Mouse (Mus musculus) CH12.LX (cell line): ENCODE results near the gene Tbx3. TPM values are rescaled to one million over a fixed set of nuclear protein-coding genes. Genes with fewer than 3 reads are reported as not detected.

ENCODE experiments used
- DNase-seq: peaks from one replicate; pipeline ENCODE4 v3.0.0-alpha.2; 2013; ENCODE audit errors: extremely low read depth
- H3K27ac ChIP-seq: 2 replicates; pipeline ENCODE4 v1.5.1; 2012; ENCODE audit warnings: low read depth, mild to moderate bottlenecking, control low read depth, moderate library complexity; ENCODE audit not compliant: insufficient read depth
- H3K27me3 ChIP-seq: replicated peaks from 2 replicates; pipeline ENCODE3; 2012; ENCODE audit warnings: inconsistent platforms
- H3K36me3 ChIP-seq, 2 experiments: replicated peaks in 1 of 2; 2 replicates each; pipeline versions ENCODE3 to v1.6.1; 2012; ENCODE audit warnings: inconsistent platforms in 1 of 2, low read length in 1 of 2, mild to moderate bottlenecking in 1 of 2, mixed read lengths in 1 of 2, moderate library complexity in 1 of 2; ENCODE audit not compliant: control insufficient read depth in 1 of 2, insufficient read depth in 1 of 2
- H3K4me1 ChIP-seq, 2 experiments: 2 replicates each; pipeline ENCODE4 v1.6.1; 2012; ENCODE audit warnings: inconsistent platforms in 1 of 2, moderate library complexity in 1 of 2; ENCODE audit not compliant: insufficient read depth in 2 of 2, control insufficient read depth in 1 of 2
- H3K4me2 ChIP-seq: 2 replicates; pipeline ENCODE4 v1.6.1; 2012; ENCODE audit warnings: low read depth, mild to moderate bottlenecking, control low read depth; ENCODE audit not compliant: poor library complexity, insufficient read depth, severe bottlenecking
- H3K4me3 ChIP-seq, 3 experiments: fragments of 150-350 bp in 1 of 3; sonication (generic) in 1 of 3; replicated peaks in 1 of 3; 2 replicates each; pipeline versions ENCODE3 to v1.5.1; 2011 to 2012; ENCODE audit warnings: low read depth in 2 of 3, low read length in 2 of 3, mild to moderate bottlenecking in 2 of 3, moderate library complexity in 2 of 3, control low read depth in 1 of 3, improper control_type of control experiment in 1 of 3, inconsistent platforms in 1 of 3, mixed read lengths in 1 of 3; ENCODE audit not compliant: poor library complexity in 1 of 3
- H3K79me2 ChIP-seq: replicated peaks from 2 replicates; pipeline ENCODE4 v1.6.1; 2012; ENCODE audit warnings: mild to moderate bottlenecking, moderate library complexity; ENCODE audit not compliant: control insufficient read depth, poor library complexity, insufficient read depth, severe bottlenecking; ENCODE audit errors: extremely low read depth
- H3K9ac ChIP-seq: 2 replicates; pipeline ENCODE4 v1.6.1; 2012; ENCODE audit warnings: low read depth, mild to moderate bottlenecking, control low read depth, moderate library complexity; ENCODE audit not compliant: insufficient read depth
- H3K9me3 ChIP-seq: replicated peaks from 2 replicates; pipeline ENCODE3; 2012; ENCODE audit warnings: low read length, inconsistent platforms, mixed read lengths
- BHLHE40 ChIP-seq: IDR thresholded peaks from 2 replicates; pipeline ENCODE4 v1.6.1; 2011; ENCODE audit warnings: mild to moderate bottlenecking, low read depth, low read length, improper control_type of control experiment
- CHD2 ChIP-seq: IDR thresholded peaks from 2 replicates; pipeline ENCODE4 v1.6.1; 2011; ENCODE audit warnings: low read length, improper control_type of control experiment
- ELF1 ChIP-seq: IDR thresholded peaks from 2 replicates; pipeline ENCODE4 v1.6.1; 2014; ENCODE audit warnings: low read depth, mild to moderate bottlenecking, inconsistent platforms, low read length, improper control_type of control experiment
- ETS1 ChIP-seq: conservative IDR thresholded peaks from 2 replicates; pipeline ENCODE4 v1.6.1; 2012; ENCODE audit warnings: low read depth, mild to moderate bottlenecking, inconsistent platforms, low read length, improper control_type of control experiment, moderate library complexity
- GABPA ChIP-seq: IDR thresholded peaks from 2 replicates; pipeline ENCODE4 v1.6.1; 2012; ENCODE audit warnings: low read depth, low read length, improper control_type of control experiment, inconsistent platforms; ENCODE audit not compliant: insufficient replicate concordance
- HCFC1 ChIP-seq: IDR thresholded peaks from 2 replicates; pipeline ENCODE4 v1.6.1; 2012; ENCODE audit warnings: low read depth, mild to moderate bottlenecking, inconsistent platforms, low read length, improper control_type of control experiment
- IRF4 ChIP-seq: IDR thresholded peaks from 2 replicates; pipeline ENCODE4 v1.6.1; 2014; ENCODE audit warnings: low read depth, mild to moderate bottlenecking, inconsistent platforms, low read length, improper control_type of control experiment
- JUN ChIP-seq: IDR thresholded peaks from 2 replicates; pipeline ENCODE4 v1.6.1; 2011; ENCODE audit warnings: low read depth, mild to moderate bottlenecking, low read length, improper control_type of control experiment, moderate library complexity; ENCODE audit not compliant: insufficient read depth
- JUND ChIP-seq: conservative IDR thresholded peaks from 2 replicates; pipeline ENCODE4 v1.6.1; 2011; ENCODE audit warnings: low read depth, low read length, improper control_type of control experiment
- MAFK ChIP-seq: IDR thresholded peaks from 2 replicates; pipeline ENCODE4 v1.6.1; 2011; ENCODE audit warnings: low read length, improper control_type of control experiment; ENCODE audit not compliant: insufficient replicate concordance
- MAX ChIP-seq: IDR thresholded peaks from 2 replicates; pipeline ENCODE4 v1.6.1; 2011; ENCODE audit warnings: low read length, improper control_type of control experiment
- NELFE ChIP-seq: IDR thresholded peaks from 2 replicates; pipeline ENCODE4 v1.6.1; 2011; ENCODE audit warnings: low read depth, low read length, improper control_type of control experiment
- NRF1 ChIP-seq: IDR thresholded peaks from 2 replicates; pipeline ENCODE4 v1.6.1; 2014; ENCODE audit warnings: low read depth, mild to moderate bottlenecking, inconsistent platforms, low read length, improper control_type of control experiment, moderate library complexity
- SIN3A ChIP-seq: IDR thresholded peaks from 2 replicates; pipeline ENCODE4 v1.6.1; 2012; ENCODE audit warnings: low read length, improper control_type of control experiment, inconsistent platforms
- SMC3 ChIP-seq: IDR thresholded peaks from 2 replicates; pipeline ENCODE4 v1.6.1; 2011; ENCODE audit warnings: low read depth, low read length, improper control_type of control experiment
- TBP ChIP-seq: conservative IDR thresholded peaks from 2 replicates; pipeline ENCODE4 v1.6.1; 2011; ENCODE audit warnings: low read depth, low read length, improper control_type of control experiment
- TCF12 ChIP-seq: IDR thresholded peaks from 2 replicates; pipeline ENCODE4 v1.6.1; 2014; ENCODE audit warnings: low read depth, mild to moderate bottlenecking, inconsistent platforms, low read length, improper control_type of control experiment
- USF1 ChIP-seq: IDR thresholded peaks from 2 replicates; pipeline ENCODE4 v1.6.1; 2014; ENCODE audit warnings: low read depth, mild to moderate bottlenecking, inconsistent platforms, low read length, improper control_type of control experiment
- ZMIZ1 ChIP-seq: IDR thresholded peaks from 2 replicates; pipeline ENCODE4 v1.6.1; 2012; ENCODE audit warnings: low read depth, mild to moderate bottlenecking, inconsistent platforms, low read length, improper control_type of control experiment
- dilution Hi-C: fragments of 300-500 bp; cut with MboI; formaldehyde crosslinking; loops from 2 replicates; pipeline ENCODE4 v1.14.3; 2020; ENCODE audit warnings: low sequenced_read_pairs; ENCODE audit not compliant: extremely low pct_unique_long_range_greater_than_20kb, extremely low pct_ligation_motif_present
- in situ Hi-C: fragments of 300-500 bp; cut with MboI; formaldehyde crosslinking; loops from 3 replicates; pipeline ENCODE4 v1.14.3; 2019; ENCODE audit warnings: low sequenced_read_pairs, low pct_ligation_motif_present, low pct_unique_long_range_greater_than_20kb, mixed read lengths
- polyA plus RNA-seq: library from polyadenylated mRNA; unstranded; fragments of >175 nt; gene quantifications from 2 replicates; pipeline ENCODE4 v1.2.1, GENCODE M21; 2012; ENCODE audit warnings: low read depth; ENCODE audit not compliant: insufficient read length
- total RNA-seq, 2 experiments: library from RNA; depleted of rRNA; stranded (reverse); fragments of 300-350 nt in 1 of 2; fragments of >200 nt in 1 of 2; gene quantifications; 2 replicates each; pipeline ENCODE4 v1.2.3; 2012 to 2014

Tbx3 gene
- total and polyA plus RNA-seq, 3 experiments = not detected

DNA sequence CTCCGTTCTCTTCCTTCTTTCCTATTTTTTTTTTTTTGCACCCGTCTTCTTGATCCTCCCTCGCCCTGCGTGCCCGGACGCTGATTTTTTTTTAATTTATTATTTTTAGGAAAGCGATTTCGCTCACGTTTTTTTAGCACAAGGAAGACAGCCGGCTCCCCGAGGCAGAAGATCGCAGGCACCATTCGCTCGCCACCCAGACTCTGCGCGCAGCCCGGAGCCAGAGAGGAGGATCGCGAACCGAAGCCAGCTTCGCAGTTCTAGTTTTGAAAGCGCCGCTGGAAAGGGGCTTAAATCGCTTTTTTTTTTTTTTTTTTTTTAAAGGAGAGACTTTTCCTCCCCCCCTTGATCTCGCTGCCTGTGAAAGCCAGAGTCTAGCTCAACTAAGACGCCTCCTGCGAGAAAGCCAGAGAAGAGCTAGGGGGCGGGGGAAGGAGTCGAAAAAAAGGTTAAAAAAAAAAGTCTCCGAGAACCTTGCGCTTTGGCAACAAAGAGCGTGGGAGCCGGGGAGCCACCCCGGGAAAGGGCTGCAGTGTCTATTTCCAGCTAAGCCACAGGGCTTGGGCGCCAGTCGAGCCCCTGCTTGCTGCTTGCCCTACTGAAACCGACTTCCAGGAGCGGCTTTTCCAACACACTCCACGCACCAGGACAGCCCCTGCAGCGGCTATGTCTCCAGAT, 794 bp downstream of the Tbx3 start:
- dilution Hi-C loops = no loop called here
- no peak overlapping the region for H3K27ac ChIP-seq

DNA sequence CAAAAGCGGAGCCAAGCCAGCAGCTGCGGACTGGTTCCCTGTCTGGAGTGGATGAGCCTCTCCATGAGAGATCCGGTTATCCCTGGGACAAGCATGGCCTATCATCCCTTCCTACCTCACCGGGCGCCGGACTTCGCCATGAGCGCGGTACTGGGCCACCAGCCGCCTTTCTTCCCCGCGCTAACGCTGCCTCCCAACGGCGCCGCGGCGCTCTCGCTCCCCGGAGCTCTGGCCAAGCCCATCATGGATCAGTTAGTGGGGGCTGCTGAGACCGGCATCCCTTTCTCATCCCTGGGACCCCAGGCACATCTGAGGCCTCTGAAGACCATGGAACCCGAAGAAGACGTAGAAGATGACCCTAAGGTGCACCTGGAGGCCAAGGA, 1.5 kb downstream of the Tbx3 start:
- in situ Hi-C loops = no loop called here
- dilution Hi-C loops = no loop called here
- Histone ChIP-seq H3K27me3 (no peaks in the 10 kb centered on the region), H3K9ac (no peak overlapping the region), H3K79me2 (no peaks in the 10 kb centered on the region), H3K9me3 (peaks cover 86% of the 10 kb centered on the region), H3K4me3 (no peak overlapping the region), H3K36me3 (no peaks in the 10 kb centered on the region), H3K27ac (no peak overlapping the region), H3K4me2 (no peak overlapping the region), H3K4me1 (no peaks in the 10 kb centered on the region)
- no peak for DNase-seq
- no peak for TF ChIP-seq MAX
- no peak for TF ChIP-seq JUND
- TF ChIP-seq USF1 = no peak
- no peak for TF ChIP-seq JUN
- no peak for TF ChIP-seq BHLHE40
- TF ChIP-seq HCFC1 = no peak
- TF ChIP-seq TCF12 = no peak
- TF ChIP-seq NRF1 = no peak
- TF ChIP-seq NELFE = no peak
- no peak for TF ChIP-seq MAFK
- TF ChIP-seq ZMIZ1 = no peak
- TF ChIP-seq SIN3A = no peak
- TF ChIP-seq GABPA = no peak
- no peak for TF ChIP-seq CHD2
- TF ChIP-seq ELF1 = no peak
- no peak for TF ChIP-seq IRF4
- TF ChIP-seq SMC3 = no peak

More for the DNA sequence above, 794 bp downstream of the Tbx3 start:
- Histone ChIP-seq H3K4me2 (no peak overlapping the region), H3K27me3 (no peaks in the 10 kb centered on the region), H3K36me3 (no peaks in the 10 kb centered on the region), H3K9me3 (peaks cover 89% of the 10 kb centered on the region), H3K79me2 (no peaks in the 10 kb centered on the region), H3K9ac (no peak overlapping the region), H3K4me3 (no peak overlapping the region), H3K4me1 (no peaks in the 10 kb centered on the region)
- in situ Hi-C loops = no loop called here
- no peak for DNase-seq
- TF ChIP-seq ZMIZ1 (no peak), TBP (no peak), ETS1 (no peak)
